Mouse (Mus musculus): ENCODE data around the gene Zfp511.

GRCm38 (mm10) chr7:140080503-140081156 lies 44.4 kb downstream of the Zfp511 start:
- TF ChIP-seq CTCF (IDR thresholded peaks at IDR 0.05; ENCODE audit: control insufficient read depth, insufficient read depth, insufficient read length), result no peak
- no peak for TF ChIP-seq MAX (IDR thresholded peaks at IDR 0.05)
- TF ChIP-seq USF1 (IDR thresholded peaks at IDR 0.05; ENCODE audit: low read depth), result no peak
- TF ChIP-seq CEBPB (IDR thresholded peaks at IDR 0.05; ENCODE audit: low read depth), result no peak
- no peak for TF ChIP-seq MYOG (IDR thresholded peaks at IDR 0.05; ENCODE audit: control insufficient read depth, extremely low read depth, insufficient read length)

Measured in C2C12 (cell line).